Mouse (Mus musculus): Measurements from ENCODE around the gene Jmjd1c. TPM values are rescaled to one million over a fixed set of nuclear protein-coding genes. Genes with fewer than 3 reads are reported as not detected.
A peak's percentile ranks its signal among the peaks of the same experiment; 100 is the strongest.

Gene Jmjd1c
- polyA plus RNA-seq, 1 experiment from 2014 or later: 46.9 TPM

GRCm38 (mm10) chr10:67100011-67100661, 4.2 kb downstream of the Jmjd1c start:
- H3K27ac ChIP-seq (replicated peaks; ENCODE audit: low read depth, low read length): no peak overlapping the region
- H3K4me3 ChIP-seq (ENCODE audit: low read depth, low read length): no peak overlapping the region
- H3K4me1 ChIP-seq (ENCODE audit: control insufficient read depth, insufficient read depth, low read length): peaks cover 10% of the 10 kb centered on the region
- WGBS: 49% methylated on average over 7 of the region's 7 CpGs
- no peaks in the 10 kb centered on the region for H3K27me3 ChIP-seq (ENCODE audit: control insufficient read depth, insufficient read depth, low read length)
- no peak overlapping the region for H3K9ac ChIP-seq (replicated peaks; ENCODE audit: low read length)
- ATAC-seq (replicated peaks; ENCODE audit: insufficient number of reproducible peaks, low FRiP score, low TSS enrichment, low read depth): no peak
- no peaks in the 10 kb centered on the region for H3K9me3 ChIP-seq (replicated peaks; ENCODE audit: control insufficient read depth, low read length)
- no peak for DNase-seq (ENCODE audit: low spot score)
- no peak overlapping the region for H3K4me2 ChIP-seq (ENCODE audit: low read depth, low read length)
- H3K36me3 ChIP-seq (replicated peaks; ENCODE audit: control insufficient read depth, insufficient read depth, low read depth, low read length): no peaks in the 10 kb centered on the region

- no peak overlapping the region for H3K4me3 ChIP-seq (ENCODE audit: low read depth, low read length)
- no peaks in the 10 kb centered on the region for H3K27me3 ChIP-seq (ENCODE audit: control insufficient read depth, insufficient read depth, low read length)
- no peak for DNase-seq (ENCODE audit: low spot score)
- H3K27ac ChIP-seq (replicated peaks; ENCODE audit: low read depth, low read length): no peak overlapping the region
- no peaks in the 10 kb centered on the region for H3K9me3 ChIP-seq (replicated peaks; ENCODE audit: control insufficient read depth, low read length)
- H3K4me1 ChIP-seq (ENCODE audit: control insufficient read depth, insufficient read depth, low read length): peaks cover 10% of the 10 kb centered on the region
- H3K4me2 ChIP-seq (ENCODE audit: low read depth, low read length): no peak overlapping the region
- WGBS: 67% methylated on average over 9 of the region's 9 CpGs
- no peaks in the 10 kb centered on the region for H3K36me3 ChIP-seq (replicated peaks; ENCODE audit: control insufficient read depth, insufficient read depth, low read depth, low read length)
- no peak overlapping the region for H3K9ac ChIP-seq (replicated peaks; ENCODE audit: low read length)
- no peak for ATAC-seq (replicated peaks; ENCODE audit: insufficient number of reproducible peaks, low FRiP score, low TSS enrichment, low read depth)
Measured at GRCm38 (mm10) chr10:67100831-67101251, 4.9 kb downstream of the Jmjd1c start.

- H3K4me3 ChIP-seq (ENCODE audit: low read depth, low read length): no peak overlapping the region
- H3K9me3 ChIP-seq (replicated peaks; ENCODE audit: control insufficient read depth, low read length): no peaks in the 10 kb centered on the region
- H3K27me3 ChIP-seq (ENCODE audit: control insufficient read depth, insufficient read depth, low read length): no peaks in the 10 kb centered on the region
- H3K4me1 ChIP-seq (ENCODE audit: control insufficient read depth, insufficient read depth, low read length): peaks cover 10% of the 10 kb centered on the region
- H3K4me2 ChIP-seq (ENCODE audit: low read depth, low read length): no peak overlapping the region
- H3K9ac ChIP-seq (replicated peaks; ENCODE audit: low read length): no peak overlapping the region
- DNase-seq (ENCODE audit: low spot score) (peak; percentile 13), ATAC-seq (replicated peaks; ENCODE audit: insufficient number of reproducible peaks, low FRiP score, low TSS enrichment, low read depth) (no peak)
- 7% methylated on average over 9 of the region's 9 CpGs for WGBS
- no peaks in the 10 kb centered on the region for H3K36me3 ChIP-seq (replicated peaks; ENCODE audit: control insufficient read depth, insufficient read depth, low read depth, low read length)
- no peak overlapping the region for H3K27ac ChIP-seq (replicated peaks; ENCODE audit: low read depth, low read length)
Measured at GRCm38 (mm10) chr10:67104543-67104942, 8.6 kb downstream of the Jmjd1c start.

- DNase-seq (ENCODE audit: low spot score) (no peak), ATAC-seq (replicated peaks; ENCODE audit: insufficient number of reproducible peaks, low FRiP score, low TSS enrichment, low read depth) (no peak)
- Histone ChIP-seq H3K27ac (replicated peaks; ENCODE audit: low read depth, low read length) (no peak overlapping the region), H3K4me2 (ENCODE audit: low read depth, low read length) (no peak overlapping the region), H3K9ac (replicated peaks; ENCODE audit: low read length) (no peak overlapping the region), H3K27me3 (ENCODE audit: control insufficient read depth, insufficient read depth, low read length) (no peaks in the 10 kb centered on the region), H3K4me3 (ENCODE audit: low read depth, low read length) (no peak overlapping the region), H3K36me3 (replicated peaks; ENCODE audit: control insufficient read depth, insufficient read depth, low read depth, low read length) (no peaks in the 10 kb centered on the region), H3K4me1 (ENCODE audit: control insufficient read depth, insufficient read depth, low read length) (peaks cover 10% of the 10 kb centered on the region), H3K9me3 (replicated peaks; ENCODE audit: control insufficient read depth, low read length) (no peaks in the 10 kb centered on the region)
- 69% methylated on average over 19 of the region's 19 CpGs for WGBS
Measured at GRCm38 (mm10) chr10:67105331-67106217, 9.6 kb downstream of the Jmjd1c start.

- 52% methylated on average over 6 of the region's 6 CpGs for WGBS
- ATAC-seq (replicated peaks; ENCODE audit: insufficient number of reproducible peaks, low FRiP score, low TSS enrichment, low read depth) (no peak), DNase-seq (ENCODE audit: low spot score) (no peak)
- Histone ChIP-seq H3K4me1 (ENCODE audit: control insufficient read depth, insufficient read depth, low read length) (peaks cover 10% of the 10 kb centered on the region), H3K4me2 (ENCODE audit: low read depth, low read length) (no peak overlapping the region), H3K4me3 (ENCODE audit: low read depth, low read length) (no peak overlapping the region), H3K9me3 (replicated peaks; ENCODE audit: control insufficient read depth, low read length) (no peaks in the 10 kb centered on the region), H3K27me3 (ENCODE audit: control insufficient read depth, insufficient read depth, low read length) (no peaks in the 10 kb centered on the region), H3K27ac (replicated peaks; ENCODE audit: low read depth, low read length) (no peak overlapping the region), H3K36me3 (replicated peaks; ENCODE audit: control insufficient read depth, insufficient read depth, low read depth, low read length) (no peaks in the 10 kb centered on the region), H3K9ac (replicated peaks; ENCODE audit: low read length) (no peak overlapping the region)
Measured at GRCm38 (mm10) chr10:67106400-67106799, 10.5 kb downstream of the Jmjd1c start.

- Histone ChIP-seq H3K36me3 (replicated peaks; ENCODE audit: control insufficient read depth, insufficient read depth, low read depth, low read length) (no peaks in the 10 kb centered on the region), H3K27ac (replicated peaks; ENCODE audit: low read depth, low read length) (no peak overlapping the region)
Measured at GRCm38 (mm10) chr10:67107017-67107761, 11.3 kb downstream of the Jmjd1c start.

GRCm38 (mm10) chr10:67108096-67108495, 12.2 kb downstream of the Jmjd1c start:
- no peak overlapping the region for H3K4me2 ChIP-seq (ENCODE audit: low read depth, low read length)
- H3K27me3 ChIP-seq (ENCODE audit: control insufficient read depth, insufficient read depth, low read length): no peaks in the 10 kb centered on the region
- DNase-seq (ENCODE audit: low spot score) (no peak), ATAC-seq (replicated peaks; ENCODE audit: insufficient number of reproducible peaks, low FRiP score, low TSS enrichment, low read depth) (no peak)
- H3K9me3 ChIP-seq (replicated peaks; ENCODE audit: control insufficient read depth, low read length): no peaks in the 10 kb centered on the region
- no peaks in the 10 kb centered on the region for H3K36me3 ChIP-seq (replicated peaks; ENCODE audit: control insufficient read depth, insufficient read depth, low read depth, low read length)
- WGBS: 73% methylated on average over 9 of the region's 9 CpGs
- H3K4me3 ChIP-seq (ENCODE audit: low read depth, low read length): no peak overlapping the region
- H3K4me1 ChIP-seq (ENCODE audit: control insufficient read depth, insufficient read depth, low read length): peaks cover 10% of the 10 kb centered on the region
- no peak overlapping the region for H3K9ac ChIP-seq (replicated peaks; ENCODE audit: low read length)
- no peak overlapping the region for H3K27ac ChIP-seq (replicated peaks; ENCODE audit: low read depth, low read length)

More at GRCm38 (mm10) chr10:67107017-67107761, 11.3 kb downstream of the Jmjd1c start:
- Histone ChIP-seq H3K9me3 (replicated peaks; ENCODE audit: control insufficient read depth, low read length) (no peaks in the 10 kb centered on the region), H3K4me2 (ENCODE audit: low read depth, low read length) (no peak overlapping the region), H3K4me1 (ENCODE audit: control insufficient read depth, insufficient read depth, low read length) (peaks cover 10% of the 10 kb centered on the region), H3K4me3 (ENCODE audit: low read depth, low read length) (no peak overlapping the region), H3K9ac (replicated peaks; ENCODE audit: low read length) (no peak overlapping the region), H3K27me3 (ENCODE audit: control insufficient read depth, insufficient read depth, low read length) (no peaks in the 10 kb centered on the region)
- ATAC-seq (replicated peaks; ENCODE audit: insufficient number of reproducible peaks, low FRiP score, low TSS enrichment, low read depth) (no peak), DNase-seq (ENCODE audit: low spot score) (peak; percentile 36)
- 72% methylated on average over 9 of the region's 9 CpGs for WGBS

Data from embryonic facial prominence, embryonic 11.5 days (tissue).